Mouse (Mus musculus) kidney, embryonic 14.5 days (tissue): ENCODE data around the gene Spata48. TPM values are rescaled to one million over a fixed set of nuclear protein-coding genes. Genes with fewer than 3 reads are reported as not detected.

Experiments used
- ATAC-seq: fragments of 200-750 bp; cut with Nextera tagmentation; 2 replicates; pipeline ENCODE4 v1.8.0; 2017; ENCODE audit warnings: moderate number of reproducible peaks, mild to moderate bottlenecking, moderate TSS enrichment, moderate library complexity; ENCODE audit not compliant: low FRiP score, low TSS enrichment
- H3K27ac ChIP-seq: fragments of 300-500 bp; sonication (generic); 2 replicates; pipeline ENCODE4 v1.5.1; 2014; ENCODE audit warnings: low read depth, mild to moderate bottlenecking, low read length, moderate library complexity, mixed read lengths
- H3K27me3 ChIP-seq: fragments of 300-500 bp; sonication (generic); 2 replicates; pipeline ENCODE4 v1.6.1; 2014; ENCODE audit warnings: mild to moderate bottlenecking, low read length; ENCODE audit not compliant: control insufficient read depth, insufficient read depth
- H3K36me3 ChIP-seq: fragments of 300-500 bp; sonication (generic); 2 replicates; pipeline ENCODE4 v1.6.1; 2014; ENCODE audit warnings: low read length, mixed read lengths; ENCODE audit not compliant: control insufficient read depth, insufficient read depth
- H3K4me1 ChIP-seq: fragments of 300-500 bp; sonication (generic); 2 replicates; pipeline ENCODE4 v1.6.1; 2014; ENCODE audit warnings: low read length, mixed read lengths; ENCODE audit not compliant: control insufficient read depth, insufficient read depth
- H3K4me2 ChIP-seq: fragments of 300-500 bp; sonication (generic); replicated peaks from 2 replicates; pipeline ENCODE4 v1.6.1; 2014; ENCODE audit warnings: low read depth, mild to moderate bottlenecking, low read length
- H3K4me3 ChIP-seq: fragments of 300-500 bp; sonication (generic); 2 replicates; pipeline ENCODE4 v1.5.1; 2014; ENCODE audit warnings: mild to moderate bottlenecking, low read length
- H3K9ac ChIP-seq: fragments of 300-500 bp; sonication (generic); 2 replicates; pipeline ENCODE4 v1.6.1; 2014; ENCODE audit warnings: low read depth, mild to moderate bottlenecking, low read length, moderate library complexity
- H3K9me3 ChIP-seq: fragments of 300-500 bp; sonication (generic); 2 replicates; pipeline ENCODE4 v1.6.1; 2016; ENCODE audit warnings: low read length; ENCODE audit not compliant: control insufficient read depth
- WGBS: fragments of 180-500 bp; shearing (Covaris S2); extraction: QIAGEN DNeasy Blood & Tissue Kit; methylation state at CpG from one replicate; pipeline ENCODE4 v1.1.7; 2014; 5-methylcytosine and 5-hydroxymethylcytosine counted together
- polyA plus RNA-seq: library from polyadenylated mRNA; unstranded; fragments of >200 nt; fragmentation: Nextera tagmentation; extraction: Ambion mirVana; gene quantifications from 2 replicates; pipeline ENCODE4 v1.2.1, GENCODE M21; 2014

Spata48 gene
- polyA plus RNA-seq, 1 experiment from 2014 or later, result 2.7 TPM

DNA sequence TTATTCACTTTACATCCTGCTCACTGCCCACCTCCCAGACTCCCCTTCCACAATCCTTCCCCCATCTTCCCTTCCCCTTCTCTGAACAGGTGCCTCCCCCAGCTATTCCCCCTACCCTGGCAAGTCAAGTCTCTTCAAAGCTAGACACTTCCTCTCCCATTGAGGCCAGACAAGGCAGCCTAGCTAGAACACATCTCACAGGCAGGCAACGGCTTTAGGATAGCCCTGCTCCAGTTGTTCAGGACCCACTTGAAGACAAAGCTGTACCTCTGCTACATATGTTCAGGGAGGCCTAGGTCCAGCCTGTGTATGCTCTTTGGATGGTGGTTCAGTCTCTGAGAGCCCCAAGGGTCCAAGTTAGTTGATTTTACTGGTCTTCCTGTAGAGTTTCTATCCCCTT lies 94.3 kb downstream of the Spata48 start:
- H3K9me3 ChIP-seq, result no peaks in the 10 kb centered on the region
- ATAC-seq, result no peak
- WGBS, result 87% methylated on average over 1 of the region's 1 CpGs

GRCm38 (mm10) chr11:11557173-11557967 lies 95.5 kb downstream of the Spata48 start:
- ATAC-seq, result no peak
- Histone ChIP-seq H3K27ac (no peak overlapping the region), H3K9ac (no peak overlapping the region), H3K4me3 (no peak overlapping the region), H3K27me3 (no peaks in the 10 kb centered on the region), H3K4me1 (no peaks in the 10 kb centered on the region), H3K9me3 (no peaks in the 10 kb centered on the region), H3K36me3 (no peaks in the 10 kb centered on the region), H3K4me2 (no peak overlapping the region)
- WGBS, result 43% methylated on average over 11 of the region's 11 CpGs

More for the DNA sequence above, 94.3 kb downstream of the Spata48 start:
- Histone ChIP-seq H3K36me3 (no peaks in the 10 kb centered on the region), H3K9ac (no peak overlapping the region), H3K27ac (no peak overlapping the region), H3K27me3 (no peaks in the 10 kb centered on the region), H3K4me3 (no peak overlapping the region), H3K4me1 (no peaks in the 10 kb centered on the region), H3K4me2 (no peak overlapping the region)

GRCm38 (mm10) chr11:11558662-11559061 lies 96.8 kb downstream of the Spata48 start:
- Histone ChIP-seq H3K36me3 (no peaks in the 10 kb centered on the region), H3K9ac (no peak overlapping the region), H3K27me3 (no peaks in the 10 kb centered on the region), H3K9me3 (no peaks in the 10 kb centered on the region), H3K27ac (no peak overlapping the region), H3K4me2 (no peak overlapping the region), H3K4me3 (no peak overlapping the region), H3K4me1 (no peaks in the 10 kb centered on the region)
- ATAC-seq, result no peak
- WGBS, result 80% methylated on average over 3 of the region's 3 CpGs

DNA sequence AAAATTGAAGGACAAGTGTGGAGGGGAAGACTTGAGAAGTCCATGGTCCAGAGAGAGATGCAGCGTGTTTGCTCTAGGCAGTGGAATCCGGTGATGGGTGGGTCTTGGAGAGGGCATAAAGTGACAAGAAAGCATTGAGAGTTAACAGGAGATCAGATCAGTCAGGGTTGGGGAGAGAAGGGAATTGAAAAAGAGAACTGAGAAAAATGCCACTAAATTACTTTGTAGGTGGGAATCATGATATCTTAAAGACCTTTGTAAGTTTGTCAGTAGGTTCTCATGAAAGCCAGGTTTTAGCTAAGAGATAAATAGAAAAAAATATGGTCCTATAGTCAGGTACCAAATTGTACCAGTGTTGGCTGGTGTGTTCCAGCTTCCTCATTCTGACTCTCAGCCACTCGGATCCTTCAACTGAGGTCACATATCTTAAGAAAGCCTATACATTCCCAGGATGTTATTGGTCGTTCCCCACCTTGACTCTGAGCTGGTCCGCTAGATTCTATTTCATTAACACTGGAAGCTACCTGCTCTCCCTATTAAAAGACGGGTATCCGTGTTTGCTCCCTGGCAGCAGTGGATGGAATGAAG lies 97.3 kb downstream of the Spata48 start:
- Histone ChIP-seq H3K9me3 (no peaks in the 10 kb centered on the region), H3K4me1 (no peaks in the 10 kb centered on the region), H3K4me2 (no peak overlapping the region), H3K9ac (no peak overlapping the region), H3K27ac (no peak overlapping the region), H3K4me3 (no peak overlapping the region), H3K36me3 (no peaks in the 10 kb centered on the region), H3K27me3 (no peaks in the 10 kb centered on the region)
- ATAC-seq, result no peak
- 83% methylated on average over 7 of the region's 7 CpGs for WGBS

- Histone ChIP-seq H3K27ac (no peak overlapping the region), H3K9ac (no peak overlapping the region), H3K4me2 (no peak overlapping the region), H3K9me3 (no peaks in the 10 kb centered on the region), H3K36me3 (no peaks in the 10 kb centered on the region), H3K4me1 (no peaks in the 10 kb centered on the region), H3K27me3 (no peaks in the 10 kb centered on the region), H3K4me3 (no peak overlapping the region)
- ATAC-seq, result no peak
- WGBS, result 93% methylated on average over 6 of the region's 6 CpGs
Measured at GRCm38 (mm10) chr11:11561118-11561517, 99.2 kb downstream of the Spata48 start.

GRCm38 (mm10) chr11:11564266-11565044 lies 102.6 kb downstream of the Spata48 start:
- Histone ChIP-seq H3K9me3 (no peaks in the 10 kb centered on the region), H3K4me3 (no peak overlapping the region), H3K36me3 (no peaks in the 10 kb centered on the region), H3K4me2 (no peak overlapping the region), H3K9ac (no peak overlapping the region), H3K27ac (no peak overlapping the region), H3K4me1 (no peaks in the 10 kb centered on the region), H3K27me3 (no peaks in the 10 kb centered on the region)
- 75% methylated on average over 7 of the region's 7 CpGs for WGBS
- no peak for ATAC-seq

Other genes starting within 250 kb of the Spata48 start
- gene Zpbp, start 314 bp downstream of the Spata48 start, polyA plus RNA-seq, result 0.70 and 1.2 TPM in 2 replicates
- not detected in 2 replicates for gene 4930512M02Rik, start 165.7 kb downstream of the Spata48 start, polyA plus RNA-seq
- gene Ikzf1, start 222.9 kb downstream of the Spata48 start, polyA plus RNA-seq, result 0.31 and 0.79 TPM in 2 replicates